Mouse (Mus musculus) cerebellum, adult 2 months (tissue): ENCODE measurements around the gene Zfp791.
"Not testable (repeated sequence)": the region's sequence is repeated elsewhere in the genome, so short reads cannot be mapped to it uniquely, and the experiment has no call there.

Source experiments
- CTCF ChIP-seq: fragments of 200-500 bp; IDR thresholded peaks from 2 replicates; pipeline ENCODE4 v1.5.1; 2011; ENCODE audit warnings: low read depth, mild to moderate bottlenecking, control low read depth, low read length, moderate library complexity, borderline replicate concordance; ENCODE audit not compliant: insufficient read depth
- POLR2A ChIP-seq: fragments of 200-500 bp; IDR thresholded peaks from 2 replicates; pipeline ENCODE4 v1.6.1; 2011; ENCODE audit warnings: low read length, control low read depth, borderline replicate concordance; ENCODE audit not compliant: insufficient read depth

GRCm38 (mm10) chr8:85135690-85136089, 12.8 kb upstream of the Zfp791 start:
- not testable (repeated sequence) for TF ChIP-seq CTCF, POLR2A
